ENCODE assay signal across 11 mouse cellular contexts in genomic region chr15:103536456-103536855, GRCm38 (mm10). TPM values are rescaled to one million over a fixed set of nuclear protein-coding genes. Genes with fewer than 3 reads are reported as not detected.
DNase-seq lines count a peak whose midpoint lies in the region; ATAC-seq and TF ChIP-seq lines count a peak whose summit lies in the region.
"Had no signal": no experiment of that assay in that cellular context is flagged by ENCODE, and none has a peak within 500 bp of the region (broad histone marks: within the 10 kb centered on the region; RNA-seq: fewer than 3 reads in every experiment).

No protein-coding gene starts in this region.

- no peaks in the 10 kb centered on the region for H3K9me3 ChIP-seq in heart, embryonic 10.5 days
- no peaks in the 10 kb centered on the region for H3K9me3 ChIP-seq in lung, embryonic 14.5 days (ENCODE audit: low read depth, low read length)
- H3K9me3 ChIP-seq in hindbrain, embryonic 15.5 days: no peaks in the 10 kb centered on the region
- no peaks in the 10 kb centered on the region for H3K9me3 ChIP-seq in neural tube, embryonic 14.5 days (ENCODE audit: control insufficient read depth, low read length)
- H3K9me3 ChIP-seq: megakaryocyte, embryonic 14.5 days had no signal

- peak; percentile 74 for DNase-seq in heart, embryonic 10.5 days (ENCODE audit: low spot score)
- DNase-seq in heart, postnatal 25 days (ENCODE audit: low spot score): no peak
- DNase-seq in lung, embryonic 14.5 days: no peak
- no peak for DNase-seq in lung, adult 2 months
- DNase-seq in right cerebral cortex, postnatal 4 days: no peak
- DNase-seq in layer of hippocampus, adult 8-10 months (ENCODE audit: low spot score in 2 of 2): no peak
- DNase-seq: cerebellum, adult 11 months had no signal

- H3K36me3 ChIP-seq in heart, embryonic 10.5 days: 0 out of 2 replicates have a peak, but pooled peaks cover 3% of the 10 kb centered on the region
- no peaks in the 10 kb centered on the region for H3K36me3 ChIP-seq in lung, embryonic 14.5 days (ENCODE audit: insufficient read depth)
- no peaks in the 10 kb centered on the region for H3K36me3 ChIP-seq in hindbrain, embryonic 15.5 days
- no peaks in the 10 kb centered on the region for H3K36me3 ChIP-seq in neural tube, embryonic 14.5 days (ENCODE audit: control insufficient read depth, insufficient read depth, low read length)

- H3K4me3 ChIP-seq in heart, embryonic 10.5 days: peak overlapping the region; percentile 72
- H3K4me3 ChIP-seq in lung, embryonic 14.5 days (ENCODE audit: low read depth, low read length): no peak overlapping the region
- no peak overlapping the region for H3K4me3 ChIP-seq in lung, adult 2 months (replicated peaks; ENCODE audit: extremely low read depth, low read depth, low read length)
- H3K4me3 ChIP-seq in hindbrain, embryonic 15.5 days: peak overlapping the region; percentile 79
- peak overlapping the region; percentile 76 for H3K4me3 ChIP-seq in neural tube, embryonic 14.5 days (ENCODE audit: low read depth, low read length)
- H3K4me3 ChIP-seq: megakaryocyte, embryonic 14.5 days had no signal

- H3K27ac ChIP-seq in heart, embryonic 10.5 days: peak overlapping the region; percentile 89; the same call in 1 of the 2 replicates
- no peak overlapping the region for H3K27ac ChIP-seq in lung, embryonic 14.5 days (ENCODE audit: low read depth)
- H3K27ac ChIP-seq in hindbrain, embryonic 15.5 days (replicated peaks): peak overlapping the region; percentile 82
- peak overlapping the region; percentile 0; the same call in 1 of the 2 replicates for H3K27ac ChIP-seq in neural tube, embryonic 14.5 days (ENCODE audit: low read depth, low read length)

- no peak overlapping the region for H3K9ac ChIP-seq in lung, embryonic 14.5 days
- peak overlapping the region; percentile 78 for H3K9ac ChIP-seq in hindbrain, embryonic 15.5 days
- peak overlapping the region; percentile 78; the same call in 1 of the 2 replicates for H3K9ac ChIP-seq in neural tube, embryonic 14.5 days (replicated peaks; ENCODE audit: low read depth, low read length)

- H3K27me3 ChIP-seq in heart, embryonic 10.5 days (ENCODE audit: insufficient read depth, poor library complexity, severe bottlenecking): peaks cover 53% of the 10 kb centered on the region
- peaks cover 11% of the 10 kb centered on the region for H3K27me3 ChIP-seq in lung, embryonic 14.5 days (ENCODE audit: insufficient read depth, low read length)
- no peaks in the 10 kb centered on the region for H3K27me3 ChIP-seq in hindbrain, embryonic 15.5 days
- H3K27me3 ChIP-seq in neural tube, embryonic 14.5 days (ENCODE audit: control insufficient read depth, insufficient read depth, low read length): no peaks in the 10 kb centered on the region

- 18% methylated on average over 2 of the region's 2 CpGs for WGBS in heart, embryonic 10.5 days
- 29% methylated on average over 2 of the region's 2 CpGs for WGBS in lung, embryonic 14.5 days
- 42% methylated on average over 2 of the region's 2 CpGs for WGBS in lung, adult 2 months
- 24% methylated on average over 2 of the region's 2 CpGs for WGBS in hindbrain, embryonic 15.5 days
- 35% methylated on average over 2 of the region's 2 CpGs for WGBS in neural tube, embryonic 14.5 days

- H3K4me2 ChIP-seq in lung, embryonic 14.5 days: peak overlapping the region; percentile 96
- H3K4me2 ChIP-seq in hindbrain, embryonic 15.5 days: peak overlapping the region; percentile 88
- peak overlapping the region; percentile 81 for H3K4me2 ChIP-seq in neural tube, embryonic 14.5 days (ENCODE audit: low read depth, low read length)

- no peak for TF ChIP-seq POLR2A in lung, adult 2 months (IDR thresholded peaks at IDR 0.05; ENCODE audit: borderline replicate concordance, extremely low read depth, low read depth, low read length)

- H3K4me1 ChIP-seq in heart, embryonic 10.5 days: peaks cover 44% of the 10 kb centered on the region
- no peaks in the 10 kb centered on the region for H3K4me1 ChIP-seq in lung, embryonic 14.5 days (ENCODE audit: insufficient read depth)
- no peaks in the 10 kb centered on the region for H3K4me1 ChIP-seq in lung, adult 2 months (ENCODE audit: control insufficient read depth, insufficient read depth, low read length)
- peaks cover 35% of the 10 kb centered on the region for H3K4me1 ChIP-seq in hindbrain, embryonic 15.5 days (replicated peaks)
- peaks cover 5% of the 10 kb centered on the region; the same call in 1 of the 2 replicates for H3K4me1 ChIP-seq in neural tube, embryonic 14.5 days (ENCODE audit: control insufficient read depth, insufficient read depth, low read length)

- intact Hi-C loops in heart, postnatal 25 days (cut with DNase I): no loop called here

- no peak for ATAC-seq in lung, embryonic 14.5 days (ENCODE audit: insufficient read depth)
- no peak for ATAC-seq in hindbrain, embryonic 15.5 days (ENCODE audit: low FRiP score, low read depth)
- no peak for ATAC-seq in neural tube, embryonic 14.5 days (ENCODE audit: low read depth)

- TF ChIP-seq CTCF in lung, embryonic 14.5 days (IDR thresholded peaks at IDR 0.05; ENCODE audit: low read depth): no peak
- no peak for TF ChIP-seq CTCF in lung, adult 2 months (IDR thresholded peaks at IDR 0.05; ENCODE audit: insufficient read depth, low read length)

RNA-seq across cellular contexts. Expression of gene Ppp1r1a, which starts 1.3 kb away (rescaled TPM):
- polyA plus RNA-seq in heart, embryonic 10.5 days (2016; fragmentation: Nextera tagmentation; extraction: Ambion mirVana): 57.4 and 77.3 TPM in 2 replicates
- 10 to 100 TPM; 10.5 to 12.0 TPM for total RNA-seq in heart, postnatal 25 days (2021)
- polyA plus RNA-seq in lung, embryonic 14.5 days (2014; fragmentation: Nextera tagmentation; extraction: Ambion mirVana): 6.3 and 6.9 TPM in 2 replicates
- polyA plus RNA-seq in lung, adult 2 months (2012; rRNA removed): 6.9 and 9.0 TPM in 2 replicates
- polyA plus RNA-seq in hindbrain, embryonic 15.5 days (2015; fragmentation: Nextera tagmentation; extraction: Ambion mirVana): 138 and 148 TPM in 2 replicates
- polyA plus RNA-seq in neural tube, embryonic 14.5 days (2014; fragmentation: Nextera tagmentation; extraction: Ambion mirVana): 98.6 and 110 TPM in 2 replicates
- total RNA-seq in layer of hippocampus, adult 8-10 months (2022): 100 to 1,000 TPM; 103 to 150 (median 121) TPM

RNA-seq across cellular contexts. Expression of gene Glycam1, which starts 28.4 kb away (rescaled TPM):
- polyA plus RNA-seq in heart, embryonic 10.5 days (2016; fragmentation: Nextera tagmentation; extraction: Ambion mirVana): not detected in 2 replicates
- not detected for total RNA-seq in heart, postnatal 25 days (2021)
- polyA plus RNA-seq in lung, embryonic 14.5 days (2014; fragmentation: Nextera tagmentation; extraction: Ambion mirVana): not detected in 2 replicates
- polyA plus RNA-seq in lung, adult 2 months (2012; rRNA removed): not detected in 2 replicates
- not detected in 2 replicates for polyA plus RNA-seq in hindbrain, embryonic 15.5 days (2015; fragmentation: Nextera tagmentation; extraction: Ambion mirVana)
- not detected in 2 replicates for polyA plus RNA-seq in neural tube, embryonic 14.5 days (2014; fragmentation: Nextera tagmentation; extraction: Ambion mirVana)
- 1 to 10 TPM in 2 of 4 experiments, under 1 TPM in 1, not detected in 1; 0.74 to 4.7 (median 3.5) TPM for total RNA-seq in layer of hippocampus, adult 8-10 months (2022)
- total RNA-seq: left cerebral cortex, adult 18-20 months had no signal

RNA-seq across cellular contexts. Expression of gene Pde1b, which starts 33.6 kb away (rescaled TPM):
- 3.8 and 4.4 TPM in 2 replicates for polyA plus RNA-seq in heart, embryonic 10.5 days (2016; fragmentation: Nextera tagmentation; extraction: Ambion mirVana)
- total RNA-seq in heart, postnatal 25 days (2021): 1 to 10 TPM; 1.1 to 1.4 TPM
- polyA plus RNA-seq in lung, embryonic 14.5 days (2014; fragmentation: Nextera tagmentation; extraction: Ambion mirVana): 1.8 and 2.5 TPM in 2 replicates
- 6.8 and 8.0 TPM in 2 replicates for polyA plus RNA-seq in lung, adult 2 months (2012; rRNA removed)
- 79.4 and 94.9 TPM in 2 replicates for polyA plus RNA-seq in hindbrain, embryonic 15.5 days (2015; fragmentation: Nextera tagmentation; extraction: Ambion mirVana)
- polyA plus RNA-seq in neural tube, embryonic 14.5 days (2014; fragmentation: Nextera tagmentation; extraction: Ambion mirVana): 99.0 and 99.6 TPM in 2 replicates
- total RNA-seq in layer of hippocampus, adult 8-10 months (2022): 100 to 1,000 TPM in 3 of 4 experiments, 10 to 100 TPM in 1; 99.3 to 111 (median 103) TPM

Comparison
In these comparisons a context has a peak if more than half of its experiments do, and no peak if none do; other contexts are left out.
1. H3K4me3 ChIP-seq: peak in heart, embryonic 10.5 days (single experiment), hindbrain, embryonic 15.5 days (single experiment) and neural tube, embryonic 14.5 days (single experiment); none in lung, embryonic 14.5 days (single experiment) and lung, adult 2 months (single experiment).
2. Peak in every context shown above with its lines, with median percentiles within 50 percentile points of each other: H3K4me2 ChIP-seq.